Mouse (Mus musculus): ENCODE measurements around the gene Svop. TPM values are rescaled to one million over a fixed set of nuclear protein-coding genes. Genes with fewer than 3 reads are reported as not detected.

Gene Svop
- total and polyA plus RNA-seq, 3 experiments, result 0.31 to 0.51 (median 0.38) TPM

GRCm38 (mm10) chr5:114067982-114068381 is 23.4 kb downstream of the Svop start:
- DNase-seq (ENCODE audit: extremely low read depth), result peak; percentile 54
- in situ Hi-C loops (cut with MboI; ENCODE audit: low pct_ligation_motif_present, low pct_unique_long_range_greater_than_20kb, low sequenced_read_pairs), result no loop called here
- Histone ChIP-seq H3K4me1 (ENCODE audit: control insufficient read depth in 1 of 2, insufficient read depth in 2 of 2) (peaks cover 31 to 87% of the 10 kb centered on the region in 2 experiments), H3K9ac (ENCODE audit: insufficient read depth, low read depth) (no peak overlapping the region), H3K4me2 (ENCODE audit: insufficient read depth, low read depth, poor library complexity, severe bottlenecking) (0 out of 2 replicates have a peak overlapping the region, but pooled peaks have one; percentile 4), H3K27ac (ENCODE audit: insufficient read depth, low read depth) (peak overlapping the region; percentile 51; the same call in 1 of the 2 replicates), H3K9me3 (replicated peaks; ENCODE audit: low read length) (peaks cover 3% of the 10 kb centered on the region), H3K4me3 (replicated peaks in 1 of 3; ENCODE audit: low read depth in 2 of 3, low read length in 2 of 3, poor library complexity in 1 of 3) (no peak overlapping the region), H3K36me3 (replicated peaks in 1 of 2; ENCODE audit: control insufficient read depth in 1 of 2, insufficient read depth in 1 of 2, low read length in 1 of 2) (peaks cover 0 to 7% of the 10 kb centered on the region in 2 experiments), H3K79me2 (replicated peaks; ENCODE audit: control insufficient read depth, extremely low read depth, insufficient read depth, poor library complexity, severe bottlenecking) (no peaks in the 10 kb centered on the region), H3K27me3 (replicated peaks) (no peaks in the 10 kb centered on the region)
- dilution Hi-C loops (cut with MboI; ENCODE audit: extremely low pct_ligation_motif_present, extremely low pct_unique_long_range_greater_than_20kb, low sequenced_read_pairs), result no loop called here
- peak; percentile 45 for TF ChIP-seq RAD21 (IDR thresholded peaks at IDR 0.05; ENCODE audit: low read depth, low read length)
- TF ChIP-seq MAX (IDR thresholded peaks at IDR 0.05; ENCODE audit: low read length), result peak; percentile 42; the same call in 1 of the 2 replicates
- peak; percentile 9; the same call in 1 of the 2 replicates for TF ChIP-seq POLR2A (IDR thresholded peaks at IDR 0.05; ENCODE audit: low read depth, low read length)
- TF ChIP-seq ETS1 (conservative IDR thresholded peaks at IDR 0.05; ENCODE audit: low read depth, low read length), result peak; percentile 48; the same call in 1 of the 2 replicates
- TF ChIP-seq KAT2A (IDR thresholded peaks at IDR 0.05; ENCODE audit: insufficient replicate concordance, low read length), result no peak
- TF ChIP-seq HCFC1 (IDR thresholded peaks at IDR 0.05; ENCODE audit: low read depth, low read length), result no peak
- TF ChIP-seq CHD1 (IDR thresholded peaks at IDR 0.05; ENCODE audit: low read depth, low read length), result no peak
- no peak for TF ChIP-seq ZNF384 (IDR thresholded peaks at IDR 0.05; ENCODE audit: low read depth, low read length)
- TF ChIP-seq EP300 (IDR thresholded peaks at IDR 0.05; ENCODE audit: low read length), result no peak
- no peak for TF ChIP-seq ZKSCAN1 (IDR thresholded peaks at IDR 0.05; ENCODE audit: borderline replicate concordance, low read depth, low read length)
- TF ChIP-seq ELF1 (IDR thresholded peaks at IDR 0.05; ENCODE audit: low read depth, low read length), result no peak; the same call in 1 of the 2 replicates
- TF ChIP-seq BHLHE40 (IDR thresholded peaks at IDR 0.05; ENCODE audit: low read depth, low read length), result peak; percentile 21; the same call in 1 of the 2 replicates
- TF ChIP-seq NELFE (IDR thresholded peaks at IDR 0.05; ENCODE audit: low read depth, low read length), result no peak
- TF ChIP-seq RCOR1 (conservative IDR thresholded peaks at IDR 0.05; ENCODE audit: low read depth, low read length), result peak; percentile 38; the same call in 1 of the 2 replicates
- peak in 1 of 2 experiments; percentile 65; a peak in 2 of 4 replicates for TF ChIP-seq CTCF (conservative IDR thresholded peaks at IDR 0.05 in 1 of 2, IDR thresholded peaks at IDR 0.05 in 1 of 2; ENCODE audit: low read depth in 2 of 2, low read length in 2 of 2)
- TF ChIP-seq NRF1 (IDR thresholded peaks at IDR 0.05; ENCODE audit: low read depth, low read length), result no peak
- TF ChIP-seq CHD2 (IDR thresholded peaks at IDR 0.05; ENCODE audit: low read length), result no peak
- peak; percentile 76 for TF ChIP-seq MYC (IDR thresholded peaks at IDR 0.05; ENCODE audit: low read depth, low read length)
- peak; percentile 44 for TF ChIP-seq SMC3 (IDR thresholded peaks at IDR 0.05; ENCODE audit: low read depth, low read length)
- TF ChIP-seq PAX5 (IDR thresholded peaks at IDR 0.05; ENCODE audit: low read length), result no peak
- TF ChIP-seq MAFK (IDR thresholded peaks at IDR 0.05; ENCODE audit: insufficient replicate concordance, low read length), result no peak
- no peak for TF ChIP-seq MXI1 (IDR thresholded peaks at IDR 0.05; ENCODE audit: low read depth, low read length)
- no peak for TF ChIP-seq MAZ (IDR thresholded peaks at IDR 0.05; ENCODE audit: low read depth, low read length)
- no peak for TF ChIP-seq USF2 (conservative IDR thresholded peaks at IDR 0.05; ENCODE audit: low read depth, low read length)
- no peak for TF ChIP-seq ZC3H11A (IDR thresholded peaks at IDR 0.05; ENCODE audit: low read depth, low read length)
- no peak for TF ChIP-seq POLR2AphosphoS2 (IDR thresholded peaks at IDR 0.05; ENCODE audit: low read depth, low read length)
- no peak for TF ChIP-seq USF1 (IDR thresholded peaks at IDR 0.05; ENCODE audit: low read depth, low read length)
- no peak for TF ChIP-seq TBP (conservative IDR thresholded peaks at IDR 0.05; ENCODE audit: low read depth, low read length)
- peak; percentile 32; the same call in 1 of the 2 replicates for TF ChIP-seq TCF12 (IDR thresholded peaks at IDR 0.05; ENCODE audit: low read depth, low read length)
- 0 out of 2 replicates have a peak, but pooled peaks have one; percentile 29 for TF ChIP-seq MEF2A (IDR thresholded peaks at IDR 0.05; ENCODE audit: borderline replicate concordance, low read depth, low read length)
- TF ChIP-seq ZMIZ1 (IDR thresholded peaks at IDR 0.05; ENCODE audit: low read depth, low read length), result peak; percentile 42; the same call in 1 of the 2 replicates
- no peak for TF ChIP-seq JUN (IDR thresholded peaks at IDR 0.05; ENCODE audit: insufficient read depth, low read depth, low read length)
- no peak for TF ChIP-seq E2F4 (IDR thresholded peaks at IDR 0.05; ENCODE audit: insufficient replicate concordance, low read depth, low read length)
